Mouse (Mus musculus): ENCODE results near the gene H1foo. TPM values are rescaled to one million over a fixed set of nuclear protein-coding genes. Genes with fewer than 3 reads are reported as not detected.

The H1foo gene
- polyA plus RNA-seq, 1 experiment from 2014 or later, result not detected

GRCm38 (mm10) chr6:115930018-115930417, 14.7 kb upstream of the H1foo start:
- H3K4me2 ChIP-seq, result no peak overlapping the region
- no peaks in the 10 kb centered on the region for H3K36me3 ChIP-seq
- no peak overlapping the region for H3K27ac ChIP-seq
- no peak overlapping the region for H3K9ac ChIP-seq
- no peak overlapping the region for H3K4me3 ChIP-seq (replicated peaks)
- whole genome bisulfite sequencing (ENCODE audit: insufficient replicate concordance), result 55% methylated on average over 5 of the region's 5 CpGs
- DNase-seq, result no peak
- no peaks in the 10 kb centered on the region for H3K4me1 ChIP-seq (replicated peaks)
- no peaks in the 10 kb centered on the region for H3K9me3 ChIP-seq (replicated peaks)
- no peaks in the 10 kb centered on the region for H3K27me3 ChIP-seq
- ATAC-seq (ENCODE audit: low read depth), result no peak

GRCm38 (mm10) chr6:115931639-115932038, 13.1 kb upstream of the H1foo start, which contains the start of gene Rho:
Gene Rho, plus strand, starts transcription at chr6:115931748.
- Histone ChIP-seq H3K9ac (no peak within 1 kb of the TSS), H3K9me3 (replicated peaks) (no peaks in the 10 kb centered on the region), H3K4me3 (replicated peaks) (no peak within 1 kb of the TSS), H3K4me2 (no peak within 1 kb of the TSS), H3K4me1 (replicated peaks) (no peaks in the 10 kb centered on the region), H3K27ac (no peak within 1 kb of the TSS), H3K36me3 (no peaks in the 10 kb centered on the region), H3K27me3 (no peaks in the 10 kb centered on the region)
- DNase-seq (no peak), ATAC-seq (ENCODE audit: low read depth) (no peak)
- 83% methylated on average over 14 of the region's 14 CpGs for WGBS (ENCODE audit: insufficient replicate concordance)

GRCm38 (mm10) chr6:115932391-115932790, 12.3 kb upstream of the H1foo start:
- Histone ChIP-seq H3K9ac (no peak overlapping the region), H3K4me1 (replicated peaks) (no peaks in the 10 kb centered on the region), H3K9me3 (replicated peaks) (no peaks in the 10 kb centered on the region), H3K36me3 (no peaks in the 10 kb centered on the region), H3K27ac (no peak overlapping the region), H3K4me3 (replicated peaks) (no peak overlapping the region), H3K27me3 (no peaks in the 10 kb centered on the region), H3K4me2 (no peak overlapping the region)
- no peak for ATAC-seq (ENCODE audit: low read depth)
- no peak for DNase-seq
- WGBS (ENCODE audit: insufficient replicate concordance), result 72% methylated on average over 3 of the region's 3 CpGs

GRCm38 (mm10) chr6:115935544-115935943, 9.2 kb upstream of the H1foo start:
- Histone ChIP-seq H3K27ac (no peak overlapping the region), H3K9ac (no peak overlapping the region), H3K4me2 (no peak overlapping the region), H3K27me3 (no peaks in the 10 kb centered on the region), H3K4me1 (replicated peaks) (0 out of 2 replicates have a peak, but pooled peaks cover 3% of the 10 kb centered on the region), H3K4me3 (replicated peaks) (no peak overlapping the region), H3K36me3 (no peaks in the 10 kb centered on the region), H3K9me3 (replicated peaks) (no peaks in the 10 kb centered on the region)
- ATAC-seq (ENCODE audit: low read depth) (no peak), DNase-seq (no peak)
- 69% methylated on average over 8 of the region's 8 CpGs for whole genome bisulfite sequencing (ENCODE audit: insufficient replicate concordance)

GRCm38 (mm10) chr6:115938011-115938410, 6.7 kb upstream of the H1foo start:
- Histone ChIP-seq H3K27ac (no peak overlapping the region), H3K36me3 (no peaks in the 10 kb centered on the region), H3K9ac (no peak overlapping the region), H3K27me3 (no peaks in the 10 kb centered on the region), H3K9me3 (replicated peaks) (no peaks in the 10 kb centered on the region), H3K4me1 (replicated peaks) (peaks cover 15% of the 10 kb centered on the region), H3K4me2 (no peak overlapping the region), H3K4me3 (replicated peaks) (no peak overlapping the region)
- 81% methylated on average over 2 of the region's 2 CpGs for WGBS (ENCODE audit: insufficient replicate concordance)
- DNase-seq (no peak), ATAC-seq (ENCODE audit: low read depth) (no peak)

GRCm38 (mm10) chr6:115938798-115939197, 5.9 kb upstream of the H1foo start:
- Histone ChIP-seq H3K4me1 (replicated peaks) (peaks cover 23% of the 10 kb centered on the region), H3K27ac (no peak overlapping the region), H3K36me3 (no peaks in the 10 kb centered on the region), H3K4me3 (replicated peaks) (no peak overlapping the region), H3K4me2 (no peak overlapping the region), H3K9me3 (replicated peaks) (no peaks in the 10 kb centered on the region), H3K9ac (no peak overlapping the region), H3K27me3 (no peaks in the 10 kb centered on the region)
- peak; percentile 29; the same call in 1 of the 2 replicates for ATAC-seq (ENCODE audit: low read depth)
- DNase-seq, result no peak
- WGBS (ENCODE audit: insufficient replicate concordance), result 42% methylated on average over 1 of the region's 1 CpGs

GRCm38 (mm10) chr6:115940603-115941002, 4.1 kb upstream of the H1foo start:
- Histone ChIP-seq H3K9me3 (replicated peaks) (no peaks in the 10 kb centered on the region), H3K4me1 (replicated peaks) (peaks cover 26% of the 10 kb centered on the region), H3K4me3 (replicated peaks) (no peak overlapping the region), H3K36me3 (no peaks in the 10 kb centered on the region), H3K27me3 (no peaks in the 10 kb centered on the region), H3K27ac (no peak overlapping the region), H3K4me2 (no peak overlapping the region), H3K9ac (no peak overlapping the region)
- 67% methylated on average over 1 of the region's 1 CpGs for WGBS (ENCODE audit: insufficient replicate concordance)
- no peak for DNase-seq
- ATAC-seq (ENCODE audit: low read depth), result no peak

- no peaks in the 10 kb centered on the region for H3K27me3 ChIP-seq
- H3K4me1 ChIP-seq (replicated peaks), result peaks cover 32% of the 10 kb centered on the region
- ATAC-seq (ENCODE audit: low read depth) (no peak), DNase-seq (peak; percentile 32)
- H3K27ac ChIP-seq, result no peak overlapping the region
- 9% methylated on average over 9 of the region's 12 CpGs for WGBS (ENCODE audit: insufficient replicate concordance)
- H3K4me3 ChIP-seq (replicated peaks), result no peak overlapping the region
- no peak overlapping the region for H3K9ac ChIP-seq
- H3K9me3 ChIP-seq (replicated peaks), result no peaks in the 10 kb centered on the region
- no peaks in the 10 kb centered on the region for H3K36me3 ChIP-seq
- no peak overlapping the region for H3K4me2 ChIP-seq
These were observed 3.6 kb upstream of the H1foo start for GRCm38 (mm10) chr6:115941128-115941527.

- Histone ChIP-seq H3K4me3 (replicated peaks) (no peak overlapping the region), H3K9me3 (replicated peaks) (no peaks in the 10 kb centered on the region), H3K27me3 (no peaks in the 10 kb centered on the region), H3K27ac (no peak overlapping the region), H3K4me2 (no peak overlapping the region), H3K9ac (no peak overlapping the region), H3K36me3 (no peaks in the 10 kb centered on the region), H3K4me1 (replicated peaks) (peaks cover 39% of the 10 kb centered on the region)
- ATAC-seq (ENCODE audit: low read depth) (no peak), DNase-seq (peak; percentile 23)
- 34% methylated on average over 9 of the region's 9 CpGs for WGBS (ENCODE audit: insufficient replicate concordance)
These were observed 975 bp upstream of the H1foo start for GRCm38 (mm10) chr6:115943498-115944427.

- Histone ChIP-seq H3K27ac (no peak overlapping the region), H3K9ac (no peak overlapping the region), H3K4me2 (no peak overlapping the region), H3K4me3 (replicated peaks) (no peak overlapping the region), H3K27me3 (no peaks in the 10 kb centered on the region), H3K4me1 (replicated peaks) (peaks cover 36% of the 10 kb centered on the region), H3K9me3 (replicated peaks) (no peaks in the 10 kb centered on the region), H3K36me3 (no peaks in the 10 kb centered on the region)
- ATAC-seq (ENCODE audit: low read depth) (no peak), DNase-seq (no peak)
- WGBS (ENCODE audit: insufficient replicate concordance), result 38% methylated on average over 8 of the region's 8 CpGs
These were observed 895 bp downstream of the H1foo start for GRCm38 (mm10) chr6:115945633-115946032.

- ATAC-seq (ENCODE audit: low read depth) (no peak), DNase-seq (no peak)
- no peak overlapping the region for H3K4me2 ChIP-seq
- WGBS (ENCODE audit: insufficient replicate concordance), result 33% methylated on average over 6 of the region's 6 CpGs
- no peak overlapping the region for H3K4me3 ChIP-seq (replicated peaks)
- no peaks in the 10 kb centered on the region for H3K9me3 ChIP-seq (replicated peaks)
- H3K9ac ChIP-seq, result no peak overlapping the region
- H3K36me3 ChIP-seq, result no peaks in the 10 kb centered on the region
- peaks cover 29% of the 10 kb centered on the region for H3K4me1 ChIP-seq (replicated peaks)
- H3K27ac ChIP-seq, result no peak overlapping the region
- H3K27me3 ChIP-seq, result no peaks in the 10 kb centered on the region
These were observed 1.7 kb downstream of the H1foo start for GRCm38 (mm10) chr6:115946389-115946788.
